Comparison of ENCODE assay signal across 9 mouse cellular contexts in genomic region chr7:111777186-111777585, GRCm38 (mm10). TPM values are rescaled to one million over a fixed set of nuclear protein-coding genes. Genes with fewer than 3 reads are reported as not detected.
DNase-seq lines count a peak whose midpoint lies in the region; ATAC-seq and TF ChIP-seq lines count a peak whose summit lies in the region.
"Had no signal": no experiment of that assay in that cellular context is flagged by ENCODE, and none has a peak within 500 bp of the region (broad histone marks: within the 10 kb centered on the region; RNA-seq: fewer than 3 reads in every experiment).

No protein-coding gene starts in this region.

- TF ChIP-seq POLR2A in limb, embryonic 14.5 days (IDR thresholded peaks at IDR 0.05; ENCODE audit: borderline replicate concordance, extremely low read depth, insufficient read depth, insufficient read length): no peak

- no peaks in the 10 kb centered on the region for H3K36me3 ChIP-seq in hindbrain, embryonic 14.5 days (replicated peaks; ENCODE audit: control insufficient read depth, insufficient read depth)
- no peaks in the 10 kb centered on the region for H3K36me3 ChIP-seq in hindbrain, embryonic 12.5 days
- H3K36me3 ChIP-seq in embryonic facial prominence, embryonic 14.5 days (ENCODE audit: control insufficient read depth, insufficient read depth, low read length): no peaks in the 10 kb centered on the region
- H3K36me3 ChIP-seq in intestine, embryonic 15.5 days: no peaks in the 10 kb centered on the region
- no peaks in the 10 kb centered on the region for H3K36me3 ChIP-seq in limb, embryonic 14.5 days (ENCODE audit: control insufficient read depth, insufficient read depth, low read length)

- WGBS in hindbrain, embryonic 14.5 days: 89% methylated on average over 2 of the region's 2 CpGs
- 96% methylated on average over 2 of the region's 2 CpGs for WGBS in hindbrain, embryonic 12.5 days
- 80% methylated on average over 2 of the region's 2 CpGs for WGBS in embryonic facial prominence, embryonic 14.5 days
- 78% methylated on average over 2 of the region's 2 CpGs for WGBS in intestine, embryonic 15.5 days
- 80% methylated on average over 2 of the region's 2 CpGs for WGBS in limb, embryonic 14.5 days

- peaks cover 15% of the 10 kb centered on the region for H3K4me1 ChIP-seq in hindbrain, embryonic 14.5 days (replicated peaks; ENCODE audit: control insufficient read depth, insufficient read depth, low read length)
- peaks cover 15% of the 10 kb centered on the region for H3K4me1 ChIP-seq in hindbrain, embryonic 12.5 days
- H3K4me1 ChIP-seq in embryonic facial prominence, embryonic 14.5 days (ENCODE audit: control insufficient read depth, insufficient read depth, low read length): peaks cover 3% of the 10 kb centered on the region; the same call in 1 of the 2 replicates
- H3K4me1 ChIP-seq in intestine, embryonic 15.5 days (replicated peaks): peaks cover 10% of the 10 kb centered on the region; the same call in 1 of the 2 replicates
- peaks cover 8% of the 10 kb centered on the region for H3K4me1 ChIP-seq in limb, embryonic 14.5 days (ENCODE audit: control insufficient read depth, insufficient read depth, low read length)

- H3K27ac ChIP-seq in hindbrain, embryonic 14.5 days: no peak overlapping the region
- no peak overlapping the region for H3K27ac ChIP-seq in hindbrain, embryonic 12.5 days
- no peak overlapping the region for H3K27ac ChIP-seq in embryonic facial prominence, embryonic 14.5 days (replicated peaks; ENCODE audit: low read depth, low read length)
- H3K27ac ChIP-seq in intestine, embryonic 15.5 days: no peak overlapping the region
- no peak overlapping the region for H3K27ac ChIP-seq in limb, embryonic 14.5 days (replicated peaks; ENCODE audit: low read depth, low read length)

- H3K27me3 ChIP-seq in hindbrain, embryonic 14.5 days (ENCODE audit: control insufficient read depth, insufficient read depth, low read length): peaks cover 5% of the 10 kb centered on the region
- peaks cover 24% of the 10 kb centered on the region for H3K27me3 ChIP-seq in hindbrain, embryonic 12.5 days
- peaks cover 14% of the 10 kb centered on the region; the same call in 1 of the 2 replicates for H3K27me3 ChIP-seq in embryonic facial prominence, embryonic 14.5 days (replicated peaks; ENCODE audit: control insufficient read depth, insufficient read depth, low read length)
- 0 out of 2 replicates have a peak, but pooled peaks cover 6% of the 10 kb centered on the region for H3K27me3 ChIP-seq in intestine, embryonic 15.5 days (replicated peaks)
- peaks cover 21% of the 10 kb centered on the region for H3K27me3 ChIP-seq in limb, embryonic 14.5 days (ENCODE audit: control insufficient read depth, insufficient read depth, low read length)

- no peak overlapping the region for H3K4me3 ChIP-seq in hindbrain, embryonic 14.5 days (replicated peaks; ENCODE audit: low read length)
- H3K4me3 ChIP-seq in hindbrain, embryonic 12.5 days: no peak overlapping the region
- H3K4me3 ChIP-seq in embryonic facial prominence, embryonic 14.5 days (ENCODE audit: low read depth, low read length): no peak overlapping the region
- 0 out of 2 replicates have a peak overlapping the region, but pooled peaks have one; percentile 49 for H3K4me3 ChIP-seq in intestine, embryonic 15.5 days (replicated peaks)
- peak overlapping the region; percentile 45; the same call in 1 of the 2 replicates for H3K4me3 ChIP-seq in limb, embryonic 14.5 days (replicated peaks; ENCODE audit: low read length)

- H3K9ac ChIP-seq in hindbrain, embryonic 14.5 days: no peak overlapping the region
- H3K9ac ChIP-seq in hindbrain, embryonic 12.5 days: no peak overlapping the region
- H3K9ac ChIP-seq in embryonic facial prominence, embryonic 14.5 days (ENCODE audit: low read depth, low read length): no peak overlapping the region
- H3K9ac ChIP-seq in intestine, embryonic 15.5 days: no peak overlapping the region
- H3K9ac ChIP-seq in limb, embryonic 14.5 days (ENCODE audit: low read depth, low read length, severe bottlenecking): no peak overlapping the region

- ATAC-seq in hindbrain, embryonic 14.5 days (ENCODE audit: low FRiP score): no peak
- no peak for ATAC-seq in hindbrain, embryonic 12.5 days (ENCODE audit: low FRiP score)
- ATAC-seq in embryonic facial prominence, embryonic 14.5 days (ENCODE audit: low read depth): no peak
- no peak for ATAC-seq in intestine, embryonic 15.5 days
- ATAC-seq in limb, embryonic 14.5 days (ENCODE audit: low FRiP score, low read depth): no peak
- ATAC-seq in megakaryocyte, adult 5-6 weeks (ENCODE audit: poor library complexity, severe bottlenecking): no peak

- H3K4me2 ChIP-seq in hindbrain, embryonic 14.5 days (replicated peaks): peak overlapping the region; percentile 98
- H3K4me2 ChIP-seq in hindbrain, embryonic 12.5 days (replicated peaks): no peak overlapping the region
- H3K4me2 ChIP-seq in embryonic facial prominence, embryonic 14.5 days (ENCODE audit: low read depth, low read length): peak overlapping the region; percentile 96
- peak overlapping the region; percentile 97 for H3K4me2 ChIP-seq in intestine, embryonic 15.5 days (replicated peaks)
- 0 out of 2 replicates have a peak overlapping the region, but pooled peaks have one; percentile 97 for H3K4me2 ChIP-seq in limb, embryonic 14.5 days (replicated peaks; ENCODE audit: low read depth, low read length, severe bottlenecking)

- no peaks in the 10 kb centered on the region for H3K9me3 ChIP-seq in hindbrain, embryonic 14.5 days (ENCODE audit: control insufficient read depth, low read length)
- no peaks in the 10 kb centered on the region for H3K9me3 ChIP-seq in hindbrain, embryonic 12.5 days (replicated peaks)
- H3K9me3 ChIP-seq in embryonic facial prominence, embryonic 14.5 days (ENCODE audit: control insufficient read depth, low read length): no peaks in the 10 kb centered on the region
- H3K9me3 ChIP-seq in intestine, embryonic 15.5 days: no peaks in the 10 kb centered on the region
- no peaks in the 10 kb centered on the region for H3K9me3 ChIP-seq in limb, embryonic 14.5 days (ENCODE audit: control insufficient read depth, low read length)

- no peak for DNase-seq in hindbrain, embryonic 14.5 days (ENCODE audit: low spot score)
- DNase-seq in embryonic facial prominence, embryonic 14.5 days (ENCODE audit: low spot score): no peak
- DNase-seq in limb, embryonic 14.5 days (ENCODE audit: low spot score): no peak
- DNase-seq in left cerebral cortex, postnatal 10 days (ENCODE audit: extremely low spot score in 1 of 2, low spot score in 2 of 2): no peak
- no peak for DNase-seq in right cerebral cortex, postnatal 25 days
- DNase-seq: gastrocnemius, postnatal 25 days had no signal

- intact Hi-C loops in left cerebral cortex, postnatal 10 days (cut with DNase I): loop anchor here (10.0 kb wide), 3 partner anchors 192 to 592 kb away; no protein-coding TSS in a partner anchor

RNA-seq across cellular contexts. Expression of gene Galnt18, which starts 2.6 kb away (rescaled TPM):
- polyA plus RNA-seq in hindbrain, embryonic 14.5 days (2014; fragmentation: Nextera tagmentation; extraction: Ambion mirVana): 10.9 and 14.2 TPM in 2 replicates
- 7.5 and 8.0 TPM in 2 replicates for polyA plus RNA-seq in hindbrain, embryonic 12.5 days (2016; fragmentation: Nextera tagmentation; extraction: Ambion mirVana)
- polyA plus RNA-seq in embryonic facial prominence, embryonic 14.5 days (2014; fragmentation: Nextera tagmentation; extraction: Ambion mirVana): 19.2 and 20.8 TPM in 2 replicates
- 19.4 and 21.3 TPM in 2 replicates for polyA plus RNA-seq in intestine, embryonic 15.5 days (2015; fragmentation: Nextera tagmentation; extraction: Ambion mirVana)
- polyA plus RNA-seq in limb, embryonic 14.5 days (2012; rRNA removed): 24.7 and 25.8 TPM in 2 replicates
- 19.1 and 19.6 TPM in 2 replicates for polyA plus RNA-seq in limb, embryonic 14.5 days (2014; fragmentation: Nextera tagmentation; extraction: Ambion mirVana)
- not detected in 2 replicates for total RNA-seq in megakaryocyte, adult 5-6 weeks (2015)
- total RNA-seq in megakaryocyte, adult 5-6 weeks (2017): not detected in 2 replicates
- 10 to 100 TPM; 47.0 to 52.4 TPM for total RNA-seq in left cerebral cortex, postnatal 10 days (2021)

Comparison
In these comparisons a context has a peak if more than half of its experiments do, and no peak if none do; other contexts are left out.
1. H3K4me3 ChIP-seq: peak in intestine, embryonic 15.5 days (single experiment) and limb, embryonic 14.5 days (single experiment); none in hindbrain, embryonic 14.5 days (single experiment), hindbrain, embryonic 12.5 days (single experiment) and embryonic facial prominence, embryonic 14.5 days (single experiment).